Mouse (Mus musculus): ENCODE measurements around the gene Trpm7. TPM values are rescaled to one million over a fixed set of nuclear protein-coding genes. Genes with fewer than 3 reads are reported as not detected.

Trpm7 gene
- polyA plus RNA-seq, 1 experiment from 2014 or later, result 45.0 TPM

DNA sequence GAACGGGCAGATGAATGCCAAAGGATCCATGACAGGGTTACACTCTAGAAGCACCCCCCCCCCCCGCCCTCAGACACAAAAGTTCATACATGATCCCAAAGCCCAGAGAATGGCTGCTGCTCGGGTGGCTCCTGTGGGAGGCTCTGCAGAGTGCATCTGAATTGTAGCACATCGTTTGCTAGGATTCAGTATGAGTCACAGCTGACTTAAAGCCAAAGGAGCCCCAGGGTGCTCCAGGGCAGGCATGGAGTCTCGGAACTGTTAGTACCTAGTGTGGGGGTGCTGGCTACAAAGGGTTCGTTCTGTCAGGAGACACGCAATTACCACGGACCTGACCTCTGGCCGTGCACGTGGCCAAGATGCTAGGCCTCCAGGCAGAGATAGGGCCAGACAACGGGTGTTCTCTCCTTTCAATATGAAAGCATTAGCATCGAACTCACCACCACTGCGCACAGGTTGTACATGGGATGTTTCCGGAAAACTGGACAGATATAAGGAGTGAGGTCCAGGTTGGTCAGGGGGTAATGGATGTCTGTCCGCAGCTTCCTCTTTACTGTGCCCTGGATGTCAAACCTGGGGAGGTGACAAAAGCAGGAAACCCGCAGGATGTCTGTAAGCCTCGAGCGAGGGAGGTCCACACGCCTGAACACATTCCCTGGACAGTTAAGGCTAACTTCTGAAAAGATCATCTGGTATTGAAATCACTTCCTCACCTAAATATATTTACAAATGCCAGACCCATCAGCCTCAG is 106.4 kb downstream of the Trpm7 start:
- Histone ChIP-seq H3K4me2 (ENCODE audit: low read length) (no peak overlapping the region), H3K4me1 (replicated peaks; ENCODE audit: control insufficient read depth, insufficient read depth, low read length) (peaks cover 7% of the 10 kb centered on the region), H3K27me3 (replicated peaks; ENCODE audit: control insufficient read depth, insufficient read depth, low read length) (no peaks in the 10 kb centered on the region), H3K9ac (replicated peaks; ENCODE audit: low read depth, low read length) (no peak overlapping the region), H3K9me3 (ENCODE audit: control insufficient read depth, low read length) (no peaks in the 10 kb centered on the region), H3K4me3 (replicated peaks; ENCODE audit: low read length) (no peak overlapping the region), H3K36me3 (ENCODE audit: control insufficient read depth, insufficient read depth) (no peaks in the 10 kb centered on the region), H3K27ac (ENCODE audit: low read length) (no peak overlapping the region)
- 76% methylated on average over 19 of the region's 19 CpGs for WGBS
- ATAC-seq, result no peak

GRCm38 (mm10) chr2:126768194-126768593 is 107.8 kb downstream of the Trpm7 start:
- no peaks in the 10 kb centered on the region for H3K9me3 ChIP-seq (ENCODE audit: control insufficient read depth, low read length)
- no peak overlapping the region for H3K9ac ChIP-seq (replicated peaks; ENCODE audit: low read depth, low read length)
- no peaks in the 10 kb centered on the region for H3K27me3 ChIP-seq (replicated peaks; ENCODE audit: control insufficient read depth, insufficient read depth, low read length)
- 82% methylated on average over 4 of the region's 4 CpGs for WGBS
- H3K4me1 ChIP-seq (replicated peaks; ENCODE audit: control insufficient read depth, insufficient read depth, low read length), result peaks cover 7% of the 10 kb centered on the region
- H3K36me3 ChIP-seq (ENCODE audit: control insufficient read depth, insufficient read depth), result no peaks in the 10 kb centered on the region
- no peak overlapping the region for H3K4me2 ChIP-seq (ENCODE audit: low read length)
- no peak overlapping the region for H3K27ac ChIP-seq (ENCODE audit: low read length)
- no peak overlapping the region for H3K4me3 ChIP-seq (replicated peaks; ENCODE audit: low read length)
- no peak for ATAC-seq

DNA sequence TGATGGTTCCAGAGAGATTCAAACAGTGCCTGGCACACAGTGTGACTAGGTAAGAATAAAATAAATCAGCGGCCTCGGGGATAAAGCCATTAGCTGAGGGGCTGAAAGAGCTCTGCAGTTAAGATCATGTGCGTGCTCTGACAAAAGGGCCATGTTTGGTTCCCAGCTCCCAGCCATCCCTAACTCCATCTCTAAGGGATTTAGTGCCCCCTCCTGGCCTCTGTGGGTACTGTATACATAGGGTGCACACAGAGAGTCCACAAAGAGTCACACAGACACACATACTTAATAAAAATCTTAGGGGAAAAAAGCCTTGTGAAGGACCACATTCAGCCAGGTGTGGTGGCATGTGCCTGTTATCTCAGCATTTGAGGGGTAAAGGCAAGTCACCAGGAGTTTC is 108.4 kb downstream of the Trpm7 start:
- 99% methylated on average over 3 of the region's 3 CpGs for WGBS
- Histone ChIP-seq H3K4me1 (replicated peaks; ENCODE audit: control insufficient read depth, insufficient read depth, low read length) (peaks cover 7% of the 10 kb centered on the region), H3K9me3 (ENCODE audit: control insufficient read depth, low read length) (no peaks in the 10 kb centered on the region), H3K4me2 (ENCODE audit: low read length) (no peak overlapping the region), H3K27me3 (replicated peaks; ENCODE audit: control insufficient read depth, insufficient read depth, low read length) (no peaks in the 10 kb centered on the region), H3K36me3 (ENCODE audit: control insufficient read depth, insufficient read depth) (no peaks in the 10 kb centered on the region), H3K27ac (ENCODE audit: low read length) (no peak overlapping the region), H3K9ac (replicated peaks; ENCODE audit: low read depth, low read length) (no peak overlapping the region), H3K4me3 (replicated peaks; ENCODE audit: low read length) (no peak overlapping the region)
- no peak for ATAC-seq

DNA sequence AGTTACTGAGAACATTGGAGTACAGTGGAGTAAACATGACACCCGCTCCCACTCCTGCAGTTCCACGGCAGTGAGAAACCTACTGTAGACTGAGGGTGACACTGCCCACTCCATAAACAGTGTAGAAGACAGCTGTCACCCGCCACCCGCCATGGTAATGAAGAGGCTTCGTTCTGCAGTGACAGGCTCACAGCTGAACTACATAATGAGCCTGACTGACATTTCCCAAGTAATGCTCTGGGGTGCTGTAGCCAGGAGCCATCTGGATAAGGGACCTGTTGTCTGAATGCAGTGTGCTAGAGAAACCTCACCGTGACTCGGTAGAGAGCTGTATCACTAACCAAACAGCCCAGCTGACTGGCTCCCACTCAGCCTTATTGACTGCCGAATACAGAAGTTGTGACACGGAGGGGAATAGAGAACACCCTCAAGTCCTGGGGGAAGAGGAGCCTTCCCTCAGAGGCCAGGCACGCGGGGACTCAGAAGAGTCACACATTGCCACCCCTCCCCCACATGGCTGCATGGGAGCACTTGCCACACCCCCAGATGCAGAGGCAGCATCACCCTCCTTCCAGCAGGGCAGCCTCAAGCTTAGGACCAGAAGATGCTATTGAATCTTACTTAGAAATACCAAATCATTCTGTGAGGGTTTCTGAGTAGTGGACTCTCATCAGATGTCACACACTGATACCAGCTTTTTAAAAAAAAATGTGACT is 110.0 kb downstream of the Trpm7 start:
- WGBS, result 31% methylated on average over 11 of the region's 11 CpGs
- Histone ChIP-seq H3K36me3 (ENCODE audit: control insufficient read depth, insufficient read depth) (no peaks in the 10 kb centered on the region; the same call in 1 of the 2 replicates), H3K4me3 (replicated peaks; ENCODE audit: low read length) (no peak overlapping the region), H3K27me3 (replicated peaks; ENCODE audit: control insufficient read depth, insufficient read depth, low read length) (no peaks in the 10 kb centered on the region), H3K9ac (replicated peaks; ENCODE audit: low read depth, low read length) (no peak overlapping the region), H3K27ac (ENCODE audit: low read length) (no peak overlapping the region), H3K4me2 (ENCODE audit: low read length) (no peak overlapping the region), H3K9me3 (ENCODE audit: control insufficient read depth, low read length) (no peaks in the 10 kb centered on the region), H3K4me1 (replicated peaks; ENCODE audit: control insufficient read depth, insufficient read depth, low read length) (peaks cover 7% of the 10 kb centered on the region)
- peak; percentile 87 for ATAC-seq

GRCm38 (mm10) chr2:126759351-126759750 is 116.7 kb downstream of the Trpm7 start:
- H3K27me3 ChIP-seq (replicated peaks; ENCODE audit: control insufficient read depth, insufficient read depth, low read length), result no peaks in the 10 kb centered on the region
- no peak overlapping the region for H3K9ac ChIP-seq (replicated peaks; ENCODE audit: low read depth, low read length)
- no peaks in the 10 kb centered on the region for H3K9me3 ChIP-seq (ENCODE audit: control insufficient read depth, low read length)
- no peak overlapping the region for H3K4me3 ChIP-seq (replicated peaks; ENCODE audit: low read length)
- ATAC-seq, result no peak
- peaks cover 40% of the 10 kb centered on the region for H3K36me3 ChIP-seq (ENCODE audit: control insufficient read depth, insufficient read depth)
- no peak overlapping the region for H3K4me2 ChIP-seq (ENCODE audit: low read length)
- 94% methylated on average over 7 of the region's 7 CpGs for WGBS
- H3K27ac ChIP-seq (ENCODE audit: low read length), result no peak overlapping the region
- no peaks in the 10 kb centered on the region for H3K4me1 ChIP-seq (replicated peaks; ENCODE audit: control insufficient read depth, insufficient read depth, low read length)

DNA sequence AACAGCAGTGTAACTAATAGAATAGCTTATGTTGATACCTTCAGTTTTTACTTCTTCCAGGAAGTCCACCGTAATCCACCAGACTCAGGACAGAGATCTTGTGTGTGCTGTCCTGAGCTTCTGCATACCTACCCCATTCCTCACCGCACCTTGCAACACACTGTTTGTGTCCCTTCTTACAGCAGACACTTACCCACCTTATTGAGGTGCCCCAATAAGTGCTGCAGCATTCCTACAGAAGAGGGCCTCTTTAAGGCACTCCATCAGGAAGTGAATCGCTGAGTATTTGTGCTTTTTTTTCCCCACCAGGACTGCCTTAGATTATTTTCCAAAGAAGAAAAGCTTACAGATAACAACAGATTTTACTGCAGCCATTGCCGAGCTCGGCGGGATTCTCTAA is 120.4 kb downstream of the Trpm7 start:
- peaks cover 55% of the 10 kb centered on the region for H3K36me3 ChIP-seq (ENCODE audit: control insufficient read depth, insufficient read depth)
- WGBS, result 97% methylated on average over 6 of the region's 6 CpGs
- no peaks in the 10 kb centered on the region for H3K9me3 ChIP-seq (ENCODE audit: control insufficient read depth, low read length)
- no peaks in the 10 kb centered on the region for H3K27me3 ChIP-seq (replicated peaks; ENCODE audit: control insufficient read depth, insufficient read depth, low read length)
- no peak overlapping the region for H3K4me3 ChIP-seq (replicated peaks; ENCODE audit: low read length)
- H3K4me1 ChIP-seq (replicated peaks; ENCODE audit: control insufficient read depth, insufficient read depth, low read length), result no peaks in the 10 kb centered on the region
- no peak for ATAC-seq
- H3K27ac ChIP-seq (ENCODE audit: low read length), result no peak overlapping the region
- no peak overlapping the region for H3K4me2 ChIP-seq (ENCODE audit: low read length)
- no peak overlapping the region for H3K9ac ChIP-seq (replicated peaks; ENCODE audit: low read depth, low read length)

- Histone ChIP-seq H3K9ac (replicated peaks; ENCODE audit: low read depth, low read length) (no peak overlapping the region), H3K27me3 (replicated peaks; ENCODE audit: control insufficient read depth, insufficient read depth, low read length) (no peaks in the 10 kb centered on the region), H3K27ac (ENCODE audit: low read length) (no peak overlapping the region), H3K4me1 (replicated peaks; ENCODE audit: control insufficient read depth, insufficient read depth, low read length) (no peaks in the 10 kb centered on the region), H3K4me3 (replicated peaks; ENCODE audit: low read length) (no peak overlapping the region), H3K36me3 (ENCODE audit: control insufficient read depth, insufficient read depth) (peaks cover 22% of the 10 kb centered on the region), H3K4me2 (ENCODE audit: low read length) (no peak overlapping the region), H3K9me3 (ENCODE audit: control insufficient read depth, low read length) (no peaks in the 10 kb centered on the region)
- ATAC-seq, result no peak
- WGBS, result 93% methylated on average over 5 of the region's 5 CpGs
These were observed 132.6 kb downstream of the Trpm7 start for GRCm38 (mm10) chr2:126743389-126743788.

Small RNAs within 50 kb of the gene (microRNA-seq; reads per million reads assigned to microRNA genes)
- gene Mir3473g, result 0.83 reads per million

Other genes with a start within 250 kb of the Trpm7 start
- 56.3 and 57.7 TPM in 2 replicates for gene Gabpb1, start 199.9 kb downstream of the Trpm7 start, polyA plus RNA-seq (2015; fragmentation: Nextera tagmentation; extraction: Ambion mirVana)
- 28.8 and 34.5 TPM in 2 replicates for gene Usp8, start 168.9 kb downstream of the Trpm7 start, polyA plus RNA-seq (2015; fragmentation: Nextera tagmentation; extraction: Ambion mirVana)
- 1.9 and 2.2 TPM in 2 replicates for gene Usp50, start 92.8 kb downstream of the Trpm7 start, polyA plus RNA-seq (2015; fragmentation: Nextera tagmentation; extraction: Ambion mirVana)
- 50.4 and 53.9 TPM in 2 replicates for gene Sppl2a, start 57.0 kb upstream of the Trpm7 start, polyA plus RNA-seq (2015; fragmentation: Nextera tagmentation; extraction: Ambion mirVana)
- 11.2 and 12.0 TPM in 2 replicates for gene Ap4e1, start 132.5 kb upstream of the Trpm7 start, polyA plus RNA-seq (2015; fragmentation: Nextera tagmentation; extraction: Ambion mirVana)
- gene Blvra, start 194.4 kb upstream of the Trpm7 start, polyA plus RNA-seq (2015; fragmentation: Nextera tagmentation; extraction: Ambion mirVana), result 30.6 and 31.0 TPM in 2 replicates